Mouse (Mus musculus): Measurements from ENCODE around the gene Pea15a. TPM values are rescaled to one million over a fixed set of nuclear protein-coding genes. Genes with fewer than 3 reads are reported as not detected.

Pea15a gene
- polyA plus RNA-seq, 1 experiment = 0.10 TPM

DNA sequence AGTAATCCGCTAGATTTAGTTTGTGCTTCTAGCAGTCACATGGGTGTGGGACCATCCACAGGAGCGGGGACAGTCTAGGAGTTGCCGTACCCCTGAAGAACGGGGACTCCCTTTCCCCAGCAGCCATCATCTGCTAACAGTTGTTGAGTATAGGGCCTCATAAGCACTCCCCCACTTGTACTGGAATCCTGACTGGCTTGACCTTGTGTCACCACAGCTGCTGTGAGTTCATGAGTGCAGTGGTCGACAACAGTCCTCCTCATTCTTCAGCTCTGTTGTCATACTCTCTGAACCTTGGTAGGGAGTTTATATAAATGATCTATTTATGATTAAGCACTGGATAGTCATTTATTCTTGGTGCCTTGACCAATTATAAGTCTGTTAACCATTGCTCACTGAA, 36.8 kb downstream of the Pea15a start:
- Histone ChIP-seq H3K9me3 (ENCODE audit: control insufficient read depth, low read length) (no peaks in the 10 kb centered on the region), H3K4me1 (ENCODE audit: control insufficient read depth) (no peaks in the 10 kb centered on the region), H3K4me3 (replicated peaks) (no peak overlapping the region), H3K36me3 (ENCODE audit: control insufficient read depth) (peaks cover 99% of the 10 kb centered on the region), H3K27me3 (ENCODE audit: control insufficient read depth) (no peaks in the 10 kb centered on the region)
- TF ChIP-seq GATA1 (IDR thresholded peaks at IDR 0.05; ENCODE audit: low read length) = no peak
- TF ChIP-seq TAL1 (IDR thresholded peaks at IDR 0.05; ENCODE audit: low read length) = no peak

DNA sequence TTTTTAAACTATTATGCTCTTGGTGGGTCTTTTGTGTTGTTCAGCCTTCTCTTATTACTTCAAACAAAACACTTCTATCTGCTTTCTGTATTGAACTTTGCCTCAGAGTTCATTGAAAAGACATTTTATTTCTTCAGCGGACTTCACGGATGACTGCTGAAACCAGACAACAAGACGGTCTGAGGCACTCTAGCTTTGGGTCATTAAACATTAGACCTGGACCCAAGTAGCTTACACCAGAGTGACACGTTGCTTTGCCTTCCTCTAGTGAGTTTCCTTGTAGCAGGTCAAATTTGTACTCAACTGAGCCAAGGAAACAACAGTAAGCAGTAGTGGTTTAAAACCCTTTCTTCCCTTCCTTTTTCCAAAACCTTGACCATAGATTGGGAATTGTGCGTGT, 38.7 kb downstream of the Pea15a start:
- Histone ChIP-seq H3K36me3 (ENCODE audit: control insufficient read depth) (peaks cover 98% of the 10 kb centered on the region), H3K27me3 (ENCODE audit: control insufficient read depth) (no peaks in the 10 kb centered on the region), H3K9me3 (ENCODE audit: control insufficient read depth, low read length) (no peaks in the 10 kb centered on the region), H3K4me1 (ENCODE audit: control insufficient read depth) (no peaks in the 10 kb centered on the region; the same call in 1 of the 2 replicates), H3K4me3 (replicated peaks) (no peak overlapping the region)
- TF ChIP-seq GATA1 (IDR thresholded peaks at IDR 0.05; ENCODE audit: low read length) = no peak
- TF ChIP-seq TAL1 (IDR thresholded peaks at IDR 0.05; ENCODE audit: low read length) = no peak

DNA sequence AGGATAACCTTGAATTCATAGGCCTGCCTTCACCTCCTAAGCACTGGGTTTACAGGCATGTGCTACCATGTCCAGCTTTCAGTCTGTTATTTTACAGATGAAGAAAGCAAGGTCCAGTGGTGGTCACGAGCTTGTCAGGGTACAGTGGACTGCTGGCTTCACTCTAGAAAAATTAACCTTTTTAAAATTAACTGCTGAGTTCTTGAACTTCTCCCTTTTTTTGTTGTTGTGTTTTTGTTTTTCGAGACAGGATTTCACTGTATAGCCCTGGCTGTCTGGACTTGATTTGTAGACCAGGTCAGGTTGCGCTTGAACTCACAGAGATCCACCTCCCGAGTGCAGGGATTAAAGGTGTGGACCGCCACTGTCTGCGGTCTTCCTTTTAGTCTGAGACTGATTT, 43.6 kb downstream of the Pea15a start:
- Histone ChIP-seq H3K4me1 (ENCODE audit: control insufficient read depth) (peaks cover 17% of the 10 kb centered on the region), H3K4me3 (replicated peaks) (no peak overlapping the region), H3K36me3 (ENCODE audit: control insufficient read depth) (peaks cover 87% of the 10 kb centered on the region), H3K27me3 (ENCODE audit: control insufficient read depth) (no peaks in the 10 kb centered on the region), H3K9me3 (ENCODE audit: control insufficient read depth, low read length) (no peaks in the 10 kb centered on the region)
- no peak for TF ChIP-seq TAL1 (IDR thresholded peaks at IDR 0.05; ENCODE audit: low read length)
- TF ChIP-seq GATA1 (IDR thresholded peaks at IDR 0.05; ENCODE audit: low read length) = no peak

DNA sequence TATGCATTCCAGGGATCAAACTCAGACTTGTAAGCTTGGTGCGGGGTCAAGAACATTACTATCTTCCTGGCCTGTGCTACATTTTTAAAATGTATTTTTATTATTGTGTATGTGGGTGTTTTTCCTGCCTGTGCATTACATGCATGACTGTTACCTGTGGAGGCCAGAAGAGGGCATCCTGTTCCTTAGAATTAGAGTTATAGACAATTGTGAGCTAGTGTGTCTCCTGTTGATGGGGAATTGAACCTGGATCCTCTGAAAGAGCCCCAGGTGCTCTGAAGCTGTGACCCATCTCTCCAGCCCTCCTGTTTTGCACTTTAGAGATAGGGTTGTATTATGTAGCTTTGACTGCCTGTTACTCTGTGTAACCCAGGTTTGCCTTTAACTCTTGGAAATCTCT, 44.6 kb downstream of the Pea15a start:
- H3K4me3 ChIP-seq (replicated peaks) = no peak overlapping the region
- H3K4me1 ChIP-seq (ENCODE audit: control insufficient read depth) = peaks cover 17% of the 10 kb centered on the region
- no peaks in the 10 kb centered on the region for H3K27me3 ChIP-seq (ENCODE audit: control insufficient read depth)
- no peak for TF ChIP-seq GATA1 (IDR thresholded peaks at IDR 0.05; ENCODE audit: low read length)
- no peak for TF ChIP-seq TAL1 (IDR thresholded peaks at IDR 0.05; ENCODE audit: low read length)
- H3K9me3 ChIP-seq (ENCODE audit: control insufficient read depth, low read length) = no peaks in the 10 kb centered on the region
- peaks cover 77% of the 10 kb centered on the region for H3K36me3 ChIP-seq (ENCODE audit: control insufficient read depth)

DNA sequence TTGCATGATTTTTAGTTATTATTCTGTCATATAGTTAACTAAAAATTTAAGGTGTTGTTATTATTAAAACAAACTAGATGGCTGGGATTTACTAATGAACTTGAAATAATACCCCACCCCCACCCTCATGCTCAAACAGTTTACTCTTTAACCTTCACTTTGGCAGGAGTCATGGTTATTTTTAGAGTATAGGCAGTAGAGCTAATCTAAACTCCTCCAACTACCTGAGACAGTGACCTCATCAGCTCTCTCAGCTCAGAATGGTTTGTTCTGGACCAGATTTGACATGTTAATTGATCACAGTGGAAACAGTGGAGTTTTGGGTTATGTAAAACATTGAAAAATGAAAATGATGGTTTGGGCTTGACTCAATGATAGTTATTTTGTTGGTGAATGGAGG, 46.1 kb downstream of the Pea15a start:
- H3K4me3 ChIP-seq (replicated peaks) = no peak overlapping the region
- peaks cover 76% of the 10 kb centered on the region for H3K36me3 ChIP-seq (ENCODE audit: control insufficient read depth)
- no peaks in the 10 kb centered on the region for H3K27me3 ChIP-seq (ENCODE audit: control insufficient read depth)
- H3K9me3 ChIP-seq (ENCODE audit: control insufficient read depth, low read length) = no peaks in the 10 kb centered on the region
- TF ChIP-seq TAL1 (IDR thresholded peaks at IDR 0.05; ENCODE audit: low read length) (no peak), GATA1 (IDR thresholded peaks at IDR 0.05; ENCODE audit: low read length) (no peak)
- peaks cover 21% of the 10 kb centered on the region for H3K4me1 ChIP-seq (ENCODE audit: control insufficient read depth)

GRCm38 (mm10) chr1:172159970-172160369, 46.6 kb downstream of the Pea15a start:
- no peak for TF ChIP-seq GATA1 (IDR thresholded peaks at IDR 0.05; ENCODE audit: low read length)
- no peak for TF ChIP-seq TAL1 (IDR thresholded peaks at IDR 0.05; ENCODE audit: low read length)
- H3K27me3 ChIP-seq (ENCODE audit: control insufficient read depth) = no peaks in the 10 kb centered on the region
- no peak overlapping the region for H3K4me3 ChIP-seq (replicated peaks)
- peaks cover 74% of the 10 kb centered on the region for H3K36me3 ChIP-seq (ENCODE audit: control insufficient read depth)
- peaks cover 22% of the 10 kb centered on the region for H3K4me1 ChIP-seq (ENCODE audit: control insufficient read depth)
- H3K9me3 ChIP-seq (ENCODE audit: control insufficient read depth, low read length) = no peaks in the 10 kb centered on the region

DNA sequence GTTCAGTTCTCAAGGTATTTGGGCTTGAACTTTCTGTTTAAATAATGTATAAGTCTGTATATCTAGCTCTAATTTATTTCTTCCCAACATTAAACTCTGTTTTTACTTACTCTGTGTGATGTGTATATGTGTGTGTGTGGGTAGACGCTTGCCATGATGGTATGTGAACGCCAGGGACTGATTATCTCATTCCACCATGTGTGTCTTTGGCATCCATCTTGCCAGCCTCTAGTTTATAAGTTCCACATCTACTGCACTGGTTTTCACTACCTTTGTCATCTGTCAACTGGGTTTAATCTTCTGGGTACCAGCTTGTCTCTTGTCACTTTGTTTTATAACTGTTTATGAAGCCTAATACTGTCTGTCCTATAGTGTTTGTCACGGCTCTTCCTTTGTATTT, 51.1 kb downstream of the Pea15a start:
- no peak overlapping the region for H3K4me3 ChIP-seq (replicated peaks)
- H3K36me3 ChIP-seq (ENCODE audit: control insufficient read depth) = peaks cover 77% of the 10 kb centered on the region
- peaks cover 37% of the 10 kb centered on the region for H3K4me1 ChIP-seq (ENCODE audit: control insufficient read depth)
- TF ChIP-seq TAL1 (IDR thresholded peaks at IDR 0.05; ENCODE audit: low read length) (no peak), GATA1 (IDR thresholded peaks at IDR 0.05; ENCODE audit: low read length) (no peak)
- H3K9me3 ChIP-seq (ENCODE audit: control insufficient read depth, low read length) = no peaks in the 10 kb centered on the region
- no peaks in the 10 kb centered on the region for H3K27me3 ChIP-seq (ENCODE audit: control insufficient read depth)

DNA sequence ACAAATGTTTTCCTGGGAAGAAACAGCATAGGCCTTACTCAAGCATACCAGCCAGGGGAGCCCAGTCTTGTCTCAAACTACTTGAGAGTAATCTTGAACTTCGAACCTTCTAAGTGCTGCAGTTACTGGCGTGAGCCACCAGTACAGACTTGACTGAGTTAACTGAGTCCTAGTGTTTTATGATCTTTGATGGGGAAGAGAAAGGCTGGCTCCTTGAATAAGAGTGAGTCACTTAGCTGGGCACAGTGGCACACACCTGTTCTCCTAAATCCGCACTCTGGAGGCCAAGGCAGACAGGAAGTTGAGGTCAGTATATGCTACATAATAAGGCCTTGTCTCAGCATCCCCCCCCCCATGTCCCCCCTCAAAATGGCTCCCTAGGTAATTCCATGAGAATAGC, 52.1 kb downstream of the Pea15a start:
- Histone ChIP-seq H3K36me3 (ENCODE audit: control insufficient read depth) (peaks cover 81% of the 10 kb centered on the region), H3K27me3 (ENCODE audit: control insufficient read depth) (no peaks in the 10 kb centered on the region), H3K4me1 (ENCODE audit: control insufficient read depth) (peaks cover 43% of the 10 kb centered on the region), H3K9me3 (ENCODE audit: control insufficient read depth, low read length) (no peaks in the 10 kb centered on the region), H3K4me3 (replicated peaks) (no peak overlapping the region)
- TF ChIP-seq GATA1 (IDR thresholded peaks at IDR 0.05; ENCODE audit: low read length) (no peak), TAL1 (IDR thresholded peaks at IDR 0.05; ENCODE audit: low read length) (no peak)

GRCm38 (mm10) chr1:172148955-172149815, 57.4 kb downstream of the Pea15a start:
- Histone ChIP-seq H3K4me1 (ENCODE audit: control insufficient read depth) (peaks cover 41% of the 10 kb centered on the region), H3K27me3 (ENCODE audit: control insufficient read depth) (no peaks in the 10 kb centered on the region), H3K9me3 (ENCODE audit: control insufficient read depth, low read length) (no peaks in the 10 kb centered on the region), H3K36me3 (ENCODE audit: control insufficient read depth) (peaks cover 50% of the 10 kb centered on the region), H3K4me3 (replicated peaks) (peak overlapping the region; percentile 100)
- peak; percentile 53 for TF ChIP-seq GATA1 (IDR thresholded peaks at IDR 0.05; ENCODE audit: low read length)
- peak; percentile 21; the same call in 1 of the 3 replicates for TF ChIP-seq TAL1 (IDR thresholded peaks at IDR 0.05; ENCODE audit: low read length)

Measured in erythroblast, embryonic 14.5 days (primary cell).